Mouse (Mus musculus): ENCODE measurements around the gene Samd14.
"Not testable (repeated sequence)": the region's sequence is repeated elsewhere in the genome, so short reads cannot be mapped to it uniquely, and the experiment has no call there.

Samd14 gene

DNA sequence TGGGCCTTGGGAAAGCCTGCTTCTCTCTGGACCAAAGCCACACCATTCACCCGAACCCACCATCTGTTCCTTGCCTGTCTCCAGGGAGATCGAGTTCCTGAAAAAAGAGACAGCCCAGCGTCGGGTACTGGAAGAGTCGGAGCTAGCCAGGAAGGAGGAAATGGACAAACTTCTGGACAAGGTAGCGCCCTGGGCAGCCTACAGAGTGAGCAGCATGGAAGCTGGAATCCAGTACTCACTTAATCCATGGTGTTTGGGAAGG is 4.8 kb upstream of the Samd14 start:
- no peak for DNase-seq (ENCODE audit: low spot score in 2 of 2)

- DNase-seq (ENCODE audit: low spot score in 2 of 2), result no peak
These were observed 3.6 kb upstream of the Samd14 start for GRCm38 (mm10) chr11:95006038-95006437.

DNA sequence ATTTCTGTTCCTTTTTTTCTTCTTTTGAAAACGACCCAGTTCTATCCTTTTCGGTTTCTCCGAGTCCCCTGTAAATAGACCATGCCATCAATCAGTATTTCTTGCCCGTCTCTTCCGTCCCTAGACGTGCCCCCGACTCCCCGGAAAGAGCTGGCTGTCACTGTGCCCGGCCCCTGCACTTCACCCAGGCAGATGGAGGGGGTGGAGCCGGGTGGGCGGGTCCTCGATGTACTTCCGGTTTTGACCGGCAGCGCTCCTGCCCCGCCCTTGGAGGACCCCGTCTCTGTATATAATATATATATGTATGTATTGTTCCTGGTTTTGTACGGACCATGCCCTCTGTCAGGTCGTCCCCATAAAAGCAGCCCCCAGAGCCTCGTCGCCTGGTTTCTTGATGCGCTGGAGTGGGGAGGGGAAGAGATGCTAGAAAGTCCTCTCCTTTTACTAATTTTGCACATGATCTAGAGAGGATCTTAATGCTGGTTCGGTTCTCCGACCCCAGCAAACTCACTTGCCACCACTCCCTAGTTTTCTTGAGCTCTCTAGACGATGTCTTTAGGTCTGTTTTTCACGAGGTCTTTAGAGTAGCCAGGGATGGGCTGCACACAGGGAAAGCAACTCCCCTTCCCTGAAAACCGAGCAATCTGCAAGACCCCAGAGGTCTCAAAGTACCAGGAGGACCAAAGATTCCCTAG is 3.0 kb upstream of the Samd14 start:
- peak in 1 of 2 experiments; percentile 71 for DNase-seq (ENCODE audit: low spot score in 2 of 2)

DNA sequence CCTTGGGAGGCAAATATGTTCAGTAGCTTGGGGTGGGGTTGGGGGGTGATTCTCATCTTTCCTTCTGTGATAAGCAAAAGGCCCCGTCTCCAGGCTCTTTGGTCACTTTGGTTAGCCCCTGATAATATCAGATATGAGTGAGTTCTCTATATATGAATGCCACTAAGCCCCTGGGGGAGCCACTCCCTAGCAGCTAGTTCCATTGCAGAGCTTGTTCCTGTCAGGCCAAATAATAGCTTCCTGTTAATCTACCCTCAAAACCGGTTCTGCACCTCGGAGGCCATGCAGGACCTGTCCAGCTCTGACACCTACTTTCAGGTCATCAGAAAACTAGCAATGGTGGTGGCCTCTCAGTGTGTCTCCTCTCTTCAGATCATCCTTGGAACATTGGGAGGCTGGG is 2.3 kb upstream of the Samd14 start:
- no peak for DNase-seq (ENCODE audit: low spot score in 2 of 2)

DNA sequence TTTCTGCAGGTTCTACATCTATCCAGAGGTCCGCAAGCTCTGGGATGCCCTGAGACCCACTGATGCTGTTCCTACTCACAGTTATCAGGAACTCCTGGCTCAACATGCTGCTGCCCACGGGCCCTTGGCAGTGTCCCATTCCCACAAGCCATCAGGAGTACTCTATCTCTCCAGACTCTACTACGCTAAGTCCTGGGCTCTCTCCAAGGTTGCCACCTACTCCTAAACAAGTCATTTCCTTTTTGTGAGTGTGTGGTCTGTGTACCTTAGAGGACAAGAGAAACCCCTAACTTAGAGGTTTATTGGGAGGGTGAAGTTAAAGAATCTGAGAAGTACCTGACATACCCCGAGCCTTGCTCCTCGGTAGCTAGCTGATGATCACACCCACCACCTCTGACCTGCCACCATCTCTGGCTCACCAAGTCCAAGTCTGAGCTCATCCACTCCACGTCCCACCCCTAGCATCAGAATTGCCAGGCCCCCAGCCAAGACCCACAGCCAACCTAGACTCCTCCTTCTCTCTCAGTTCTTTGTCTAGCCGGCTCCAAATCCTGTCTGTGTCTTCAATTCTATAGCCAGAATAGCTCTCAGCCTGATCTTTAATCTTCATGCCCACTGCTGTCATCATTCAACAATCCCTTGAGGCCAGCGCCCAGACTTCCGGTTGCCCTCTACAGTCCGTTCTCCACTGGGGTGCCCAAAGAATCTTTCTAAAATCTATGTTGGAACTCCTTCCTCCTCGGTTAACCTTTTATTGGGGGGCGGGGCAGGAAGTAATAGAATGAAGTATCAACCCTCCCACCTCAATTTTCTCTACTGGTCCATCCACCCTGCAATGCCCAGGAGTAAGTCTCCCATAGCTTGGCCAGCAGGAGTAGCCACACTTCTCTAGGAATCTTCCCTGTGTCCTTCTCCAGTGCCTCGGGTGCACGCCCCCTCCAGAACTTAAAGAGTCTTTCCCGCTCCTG is 734 bp upstream of the Samd14 start:
- no peak for DNase-seq (ENCODE audit: low spot score in 2 of 2)

DNA sequence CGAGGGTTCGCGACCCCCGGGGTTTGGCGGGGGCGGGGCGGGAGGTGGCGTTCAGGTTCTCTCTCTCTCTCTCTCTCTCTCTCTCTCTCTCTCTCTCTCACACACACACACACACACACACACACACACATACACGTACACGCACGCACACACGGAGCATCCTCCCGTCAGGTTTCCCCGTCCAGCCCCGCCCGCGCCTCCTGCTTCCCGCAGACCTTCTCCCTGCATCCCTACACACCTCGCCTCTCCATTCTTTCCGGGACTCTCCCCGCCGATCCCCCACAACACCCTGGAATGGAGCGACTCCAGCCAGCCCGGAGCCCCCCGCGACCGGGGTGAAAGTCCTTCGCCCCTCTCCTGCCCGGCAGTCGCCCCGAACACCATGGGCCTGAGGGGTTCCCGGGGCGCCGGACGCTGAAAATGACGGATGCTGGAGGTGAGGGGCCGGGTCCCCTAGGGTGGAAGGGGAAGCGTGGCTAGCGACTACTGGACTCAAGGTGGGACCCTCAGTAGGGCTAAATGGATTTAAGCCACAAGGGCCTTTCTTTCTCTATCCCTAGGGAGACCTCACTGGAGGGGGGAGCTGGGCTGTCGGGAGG is 561 bp downstream of the Samd14 start:
- DNase-seq (ENCODE audit: low spot score in 2 of 2), result no peak

DNA sequence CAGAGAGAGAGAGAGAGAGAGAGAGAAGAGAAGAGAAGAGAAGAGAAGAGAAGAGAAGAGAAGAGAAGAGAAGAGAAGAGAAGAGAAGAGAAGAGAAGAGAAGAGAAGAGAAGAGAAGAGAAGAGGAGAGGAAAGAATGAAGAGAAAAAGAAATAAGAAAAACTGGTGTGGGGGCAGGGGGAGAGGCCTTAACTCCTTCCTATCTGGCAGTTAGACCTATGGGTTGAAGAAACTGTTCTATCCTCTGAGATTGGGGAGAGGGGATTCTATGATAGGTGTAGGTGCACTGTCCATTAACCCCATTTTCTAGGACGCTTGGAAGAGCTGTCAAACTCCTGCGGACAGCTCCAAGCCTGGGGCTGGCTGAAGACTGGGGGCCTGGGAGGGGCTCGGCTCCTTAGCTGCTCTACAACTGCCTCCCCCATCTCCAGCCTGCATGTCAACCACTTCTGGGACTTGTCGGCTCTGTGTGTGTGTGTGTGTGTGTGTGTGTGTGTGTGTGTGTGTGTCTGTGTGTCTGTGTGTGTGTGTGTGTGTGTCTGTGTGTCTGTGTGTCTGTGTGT is 1.2 kb downstream of the Samd14 start:
- not testable (repeated sequence) for DNase-seq (ENCODE audit: low spot score in 2 of 2)

DNA sequence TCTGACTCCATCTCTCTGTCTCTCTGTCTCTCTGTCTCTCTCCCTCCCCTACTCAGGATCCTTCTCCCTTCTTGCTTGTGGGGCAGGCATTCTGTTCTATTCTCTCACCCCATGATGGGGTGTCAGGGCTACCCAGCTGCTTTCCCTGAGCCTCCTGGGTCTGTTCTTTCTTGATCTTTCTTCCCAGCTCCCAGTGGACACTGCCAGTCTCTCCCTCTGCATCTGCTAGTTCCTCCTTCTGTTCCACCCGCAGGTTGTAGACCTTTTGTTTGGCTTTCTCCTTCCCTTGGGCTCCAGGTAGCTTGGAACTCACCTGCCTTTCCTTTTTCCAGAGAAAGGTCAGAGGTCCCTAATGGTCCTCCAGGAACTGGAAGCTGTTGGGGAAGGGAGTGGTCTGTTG is 1.7 kb downstream of the Samd14 start:
- DNase-seq (ENCODE audit: low spot score in 2 of 2), result no peak

DNA sequence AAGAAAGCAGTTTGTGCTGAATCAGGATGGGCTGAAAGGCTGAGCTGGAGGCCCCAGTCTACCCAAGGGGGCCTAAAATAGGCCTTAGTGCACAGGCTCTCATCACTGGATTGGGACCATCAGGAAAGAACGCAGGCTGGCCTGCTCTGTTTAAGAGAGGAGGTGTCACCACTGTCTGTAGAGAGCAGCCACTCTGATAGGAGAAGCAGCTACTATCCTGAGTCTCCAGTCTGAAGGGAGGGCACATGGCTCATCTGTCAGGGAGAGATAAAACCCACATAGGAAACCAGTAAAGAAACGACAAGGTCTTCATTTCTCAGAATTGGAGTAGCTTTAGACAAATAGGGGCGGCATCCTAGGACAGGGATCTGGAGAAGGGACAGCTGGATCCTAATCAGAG is 2.4 kb downstream of the Samd14 start:
- no peak for DNase-seq (ENCODE audit: low spot score in 2 of 2)

DNA sequence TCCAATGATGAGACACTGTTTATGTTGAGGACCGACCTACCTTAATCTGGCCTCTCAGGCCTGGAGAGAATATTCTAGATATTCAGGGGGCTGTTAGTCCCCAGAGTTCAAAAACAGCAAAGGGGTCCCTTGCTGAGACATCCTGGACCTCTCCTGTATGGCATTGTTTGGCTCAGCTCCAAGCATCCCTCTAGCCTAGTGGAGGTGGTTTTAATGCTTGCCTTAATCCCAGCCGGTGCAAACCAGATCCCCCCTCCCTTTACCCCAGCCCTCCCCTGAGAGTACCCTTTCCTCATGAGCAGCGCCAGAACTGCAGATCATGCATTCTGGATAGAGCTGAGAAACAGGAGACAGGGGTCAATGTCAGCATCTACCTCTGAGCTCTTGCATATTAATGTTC is 2.8 kb downstream of the Samd14 start:
- DNase-seq (ENCODE audit: low spot score in 2 of 2), result no peak

DNA sequence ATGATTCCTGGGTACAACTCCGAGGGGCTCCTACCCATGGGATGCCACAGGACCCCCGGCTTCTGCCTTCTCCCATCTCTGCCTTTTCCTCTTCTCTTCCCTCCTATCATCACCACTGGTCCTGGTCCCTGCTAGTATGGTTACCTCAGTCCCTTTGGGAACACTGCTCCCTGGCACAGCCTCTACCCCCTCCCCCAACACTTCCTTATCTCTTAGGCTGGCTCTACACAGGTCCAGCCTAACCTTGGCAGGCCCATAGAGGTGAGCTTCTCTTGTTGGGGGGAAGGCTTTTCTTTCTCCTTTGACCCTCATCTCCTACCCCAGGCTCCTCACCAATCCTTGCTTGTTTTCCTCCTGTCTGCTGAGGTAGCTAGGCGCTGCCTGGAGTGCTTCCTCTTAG is 5.8 kb downstream of the Samd14 start:
- DNase-seq (ENCODE audit: low spot score in 2 of 2), result no peak

DNA sequence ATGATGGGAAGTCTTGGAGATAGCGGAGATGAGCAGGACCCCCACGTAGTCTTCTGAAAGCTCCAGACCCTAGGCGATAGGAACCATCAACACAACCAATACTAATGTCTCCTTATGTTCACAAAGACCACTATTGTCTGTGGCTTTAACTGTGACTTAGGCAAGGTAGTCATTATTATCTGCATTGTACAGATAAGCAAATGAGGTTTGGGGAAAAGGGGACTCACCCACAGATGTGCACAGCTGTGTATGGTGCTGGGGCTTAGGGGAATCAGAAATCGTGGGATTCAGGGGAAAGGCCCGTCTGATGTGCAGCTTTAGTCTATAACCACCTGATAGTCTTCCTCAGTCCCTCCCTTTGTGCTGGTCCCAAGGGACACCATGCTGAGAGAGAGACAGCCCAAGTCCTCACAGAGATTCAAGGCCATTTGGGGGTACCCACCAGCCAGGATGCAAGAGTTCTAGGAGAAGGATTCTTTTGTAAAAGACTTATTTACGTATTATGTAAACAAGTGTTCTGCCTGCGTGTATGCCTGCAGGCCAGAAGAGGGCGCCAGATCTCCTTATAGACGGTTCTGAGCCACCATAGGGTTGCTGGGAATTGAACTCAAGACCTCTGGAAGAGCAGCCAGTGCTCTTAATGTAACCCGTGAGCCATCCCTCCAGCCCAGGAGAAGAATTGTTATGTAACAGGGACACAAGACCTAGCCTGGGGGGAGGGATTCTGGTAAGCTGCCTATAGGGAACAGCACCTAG is 12.7 kb downstream of the Samd14 start:
- DNase-seq (ENCODE audit: low spot score in 2 of 2), result no peak

- DNase-seq (ENCODE audit: low spot score in 2 of 2), result no peak
These were observed 13.8 kb downstream of the Samd14 start for GRCm38 (mm10) chr11:95023481-95023880.

GRCm38 (mm10) chr11:95024439-95025184 is 14.9 kb downstream of the Samd14 start:
- no peak for DNase-seq (ENCODE audit: low spot score in 2 of 2)

GRCm38 (mm10) chr11:95025227-95026012 is 15.7 kb downstream of the Samd14 start:
- no peak for DNase-seq (ENCODE audit: low spot score in 2 of 2)

- DNase-seq (ENCODE audit: low spot score in 2 of 2), result no peak
These were observed 16.4 kb downstream of the Samd14 start for GRCm38 (mm10) chr11:95026090-95026542.

GRCm38 (mm10) chr11:95026849-95027248 is 17.2 kb downstream of the Samd14 start:
- no peak for DNase-seq (ENCODE audit: low spot score in 2 of 2)

DNA sequence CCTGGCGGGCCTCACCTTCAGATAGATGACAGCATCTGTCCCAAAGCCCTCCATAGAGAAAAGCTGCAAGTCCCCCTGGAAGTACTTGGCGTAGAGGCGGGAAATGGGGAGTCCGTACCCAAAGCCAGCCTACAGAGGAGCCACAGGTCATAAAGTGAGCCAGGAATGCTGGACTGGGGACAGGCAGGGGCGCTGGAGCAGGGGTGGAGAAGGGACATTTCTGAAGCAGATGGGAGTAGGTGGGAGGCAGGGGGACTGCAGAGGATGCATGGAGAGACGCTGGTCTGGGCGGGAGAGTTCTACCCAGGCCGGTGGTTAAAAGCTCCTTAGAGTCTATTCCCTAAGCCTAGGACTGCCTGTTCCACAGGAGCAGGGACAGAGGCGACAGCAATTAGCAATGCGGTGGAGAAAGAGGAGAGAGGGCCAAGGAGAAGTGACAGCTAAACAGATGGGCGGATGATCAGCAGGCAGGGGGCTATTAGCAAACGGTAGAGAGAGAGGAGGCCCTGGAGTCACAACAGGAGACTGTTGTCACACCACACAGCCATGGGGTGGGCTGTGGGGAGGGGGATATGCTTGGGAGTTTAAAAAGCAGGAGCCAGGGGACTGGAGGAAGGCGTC is 18.3 kb downstream of the Samd14 start:
- no peak for DNase-seq (ENCODE audit: low spot score in 2 of 2)

- DNase-seq (ENCODE audit: low spot score in 2 of 2), result no peak
These were observed 23.3 kb downstream of the Samd14 start for GRCm38 (mm10) chr11:95032945-95033344.

DNA sequence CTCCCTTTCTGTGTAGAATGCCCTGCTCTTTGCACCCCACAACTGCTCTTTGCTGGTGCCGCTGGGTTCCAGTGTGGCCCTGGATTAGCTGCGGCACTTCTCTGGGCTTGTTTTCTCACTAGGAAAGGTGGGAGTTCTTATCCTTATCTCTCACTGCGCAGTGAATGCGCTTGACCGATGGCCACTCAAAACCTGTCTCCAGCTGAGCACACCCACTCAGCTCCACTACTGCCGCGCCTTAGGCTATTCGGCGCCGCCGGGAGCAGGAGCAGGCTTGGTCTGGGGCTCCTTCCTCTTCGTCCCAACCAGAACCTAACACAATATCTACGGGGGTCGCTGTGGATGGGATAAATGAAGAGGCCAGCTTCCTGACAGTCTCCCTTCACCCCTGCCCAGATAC is 23.9 kb downstream of the Samd14 start:
- DNase-seq (ENCODE audit: low spot score in 2 of 2), result no peak
